Mouse (Mus musculus): Measurements from ENCODE around the gene Scgb2b18.
"Not testable (repeated sequence)": the region's sequence is repeated elsewhere in the genome, so short reads cannot be mapped to it uniquely, and the experiment has no call there.

Gene Scgb2b18

DNA sequence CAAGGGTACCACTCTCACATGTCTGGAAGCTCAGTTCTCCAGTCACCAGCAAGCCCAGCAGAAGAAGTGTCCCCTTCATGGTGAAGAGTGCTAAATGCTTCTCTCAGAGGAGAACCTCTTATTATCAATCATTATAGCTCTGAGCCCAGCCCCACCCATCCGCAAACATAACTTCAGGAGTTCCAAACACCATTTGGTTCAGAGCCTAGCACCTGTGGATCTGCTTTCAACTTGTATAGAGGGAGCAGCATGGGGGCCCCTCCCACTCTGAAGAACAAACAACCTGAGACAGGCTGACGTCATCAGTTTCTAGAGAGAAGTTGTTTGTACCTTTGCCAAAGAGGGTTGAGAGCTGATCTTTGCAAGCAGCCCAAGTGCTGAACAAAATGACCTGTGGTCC, at the start of gene Scgb2b18:
TSS of gene Scgb2b18 (minus strand) at position 101 of the 400 bp plus-strand sequence.
- not testable (repeated sequence) for DNase-seq (ENCODE audit: low spot score)

DNA sequence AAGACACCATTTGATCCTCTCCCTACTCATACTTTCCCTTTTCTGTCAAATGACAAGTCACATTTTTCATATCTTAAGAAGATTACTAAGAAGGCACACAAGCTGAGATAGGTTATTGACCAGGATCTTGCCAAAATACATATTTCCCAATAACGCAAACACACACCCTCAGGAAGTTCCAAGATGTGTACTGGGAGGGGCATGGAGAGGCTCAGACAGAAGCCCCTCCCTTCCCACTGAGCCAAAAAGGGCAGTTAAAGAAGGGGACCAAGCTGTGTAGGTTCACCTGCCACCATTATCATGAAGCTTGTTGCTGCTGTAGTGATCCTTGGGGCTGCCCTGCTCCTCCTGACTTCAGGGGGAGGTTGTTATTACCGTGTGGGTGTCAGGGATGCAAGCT, 11.6 kb upstream of the Scgb2b18 start, which contains the start of gene Scgb1b18:
TSS of gene Scgb1b18 (plus strand) at position 301 of the 400 bp plus-strand sequence.
- DNase-seq (ENCODE audit: low spot score) = not testable (repeated sequence)
